Mouse (Mus musculus) kidney, postnatal 0 days (tissue): ENCODE data around the gene Pdk3. TPM values are rescaled to one million over a fixed set of nuclear protein-coding genes. Genes with fewer than 3 reads are reported as not detected.

Experiments
- ATAC-seq: fragments of 200-750 bp; cut with Nextera tagmentation; replicated peaks from 2 replicates; pipeline ENCODE4 v1.8.0; 2017; ENCODE audit warnings: low read depth, moderate number of reproducible peaks, moderate TSS enrichment, moderate library complexity; ENCODE audit not compliant: low FRiP score
- DNase-seq: peaks from one replicate; pipeline ENCODE4 v3.0.0-alpha.2; 2016; ENCODE audit warnings: low spot score
- H3K27ac ChIP-seq: fragments of 300-500 bp; sonication (generic); 2 replicates; pipeline ENCODE4 v1.5.1; 2014; ENCODE audit warnings: mild to moderate bottlenecking
- H3K27me3 ChIP-seq: fragments of 300-500 bp; sonication (generic); 2 replicates; pipeline ENCODE4 v1.6.1; 2014; ENCODE audit warnings: low read length, mixed read lengths; ENCODE audit not compliant: insufficient read depth
- H3K36me3 ChIP-seq: fragments of 300-500 bp; sonication (generic); 2 replicates; pipeline ENCODE4 v1.6.1; 2014; ENCODE audit warnings: low read length, mixed read lengths; ENCODE audit not compliant: insufficient read depth
- H3K4me1 ChIP-seq: fragments of 300-500 bp; sonication (generic); replicated peaks from 2 replicates; pipeline ENCODE4 v1.6.1; 2014; ENCODE audit warnings: antibody characterized with exemption, low read length, mixed read lengths; ENCODE audit not compliant: insufficient read depth
- H3K4me2 ChIP-seq: fragments of 300-500 bp; sonication (generic); 2 replicates; pipeline ENCODE4 v1.6.1; 2014; ENCODE audit warnings: mild to moderate bottlenecking, low read length, moderate library complexity, mixed read lengths
- H3K4me3 ChIP-seq: fragments of 300-500 bp; sonication (generic); replicated peaks from 2 replicates; pipeline ENCODE4 v1.5.1; 2014; ENCODE audit warnings: low read depth, low read length
- H3K9ac ChIP-seq: fragments of 300-500 bp; sonication (generic); 2 replicates; pipeline ENCODE4 v1.6.1; 2014; ENCODE audit warnings: low read depth, low read length
- H3K9me3 ChIP-seq: fragments of 300-500 bp; sonication (generic); replicated peaks from 2 replicates; pipeline ENCODE4 v1.6.1; 2016; ENCODE audit warnings: low read length, inconsistent platforms, mixed read lengths
- CTCF ChIP-seq: IDR thresholded peaks from 2 replicates; pipeline ENCODE4 v1.5.1; 2016; ENCODE audit warnings: antibody characterized with exemption, low read depth, mild to moderate bottlenecking, moderate library complexity
- WGBS: fragments of 180-500 bp; shearing (Covaris S2); extraction: QIAGEN DNeasy Blood & Tissue Kit; methylation state at CpG from one replicate; pipeline ENCODE4 v1.1.7; 2014; 5-methylcytosine and 5-hydroxymethylcytosine counted together
- polyA plus RNA-seq: library from polyadenylated mRNA; unstranded; fragments of >200 nt; fragmentation: Nextera tagmentation; extraction: Ambion mirVana; gene quantifications from 2 replicates; pipeline ENCODE4 v1.2.1, GENCODE M21; 2015

Gene Pdk3
- polyA plus RNA-seq, 1 experiment from 2014 or later: 48.9 TPM

DNA sequence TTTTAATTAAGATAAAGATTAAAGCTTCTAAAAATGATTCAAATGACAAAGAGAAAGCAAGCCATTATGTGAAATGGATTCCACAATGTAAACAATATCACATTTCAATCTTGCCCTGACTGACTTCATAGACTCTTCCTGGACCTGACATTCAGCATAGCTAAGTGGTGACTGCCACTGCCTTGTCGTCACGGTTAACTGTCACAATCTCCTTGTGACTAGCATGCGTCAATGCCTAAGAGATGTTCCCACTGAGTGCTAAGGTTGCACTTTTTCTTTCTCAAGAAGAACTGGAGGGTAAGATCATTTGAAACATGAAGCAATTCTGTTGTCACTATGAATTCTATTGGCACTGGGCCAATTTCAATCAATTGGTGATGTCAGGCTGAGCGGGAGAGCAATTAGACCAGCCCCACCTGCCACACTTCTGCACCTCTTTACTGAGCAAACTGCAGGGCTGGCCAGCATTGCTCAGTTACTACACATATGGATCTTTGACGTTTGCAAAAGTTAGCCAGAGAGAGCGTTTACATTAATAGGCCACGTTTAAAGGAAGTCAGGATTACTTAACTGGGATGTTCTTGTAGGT, 75.0 kb downstream of the Pdk3 start:
- no peak overlapping the region for H3K4me2 ChIP-seq
- ATAC-seq: no peak
- peak; percentile 1 for DNase-seq

DNA sequence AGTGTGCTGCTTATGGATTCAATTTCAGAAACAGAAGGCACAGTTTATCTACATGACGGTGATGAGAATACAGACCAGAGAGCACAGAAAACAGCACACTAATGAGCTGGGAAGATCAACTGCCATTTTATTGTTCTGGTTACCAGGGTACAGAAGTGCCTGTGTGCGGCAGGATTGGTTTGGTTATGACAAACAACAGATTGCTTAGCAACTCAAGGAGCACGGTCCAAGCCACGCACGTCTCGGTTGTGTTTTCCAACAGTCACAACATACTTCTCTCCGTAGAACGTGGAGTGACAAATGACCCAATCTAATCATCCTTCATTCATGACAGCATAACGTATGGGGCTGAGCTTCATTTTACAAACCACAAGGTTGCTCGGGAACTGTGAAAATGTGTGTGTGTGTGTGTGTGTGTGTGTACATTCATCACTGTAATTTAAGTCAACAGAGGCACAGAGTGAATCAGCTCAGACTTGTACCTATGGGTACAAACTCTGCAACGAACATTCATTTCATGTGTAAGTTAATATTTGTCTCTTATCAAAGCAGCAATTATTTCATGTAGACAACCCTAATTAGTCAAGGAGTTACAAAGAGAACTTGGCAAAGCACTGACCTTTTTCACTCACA, 76.7 kb downstream of the Pdk3 start:
- no peak for DNase-seq
- no peaks in the 10 kb centered on the region for H3K36me3 ChIP-seq
- no peak overlapping the region for H3K4me2 ChIP-seq
- no peak overlapping the region for H3K4me3 ChIP-seq
- ATAC-seq: no peak
- no peaks in the 10 kb centered on the region for H3K27me3 ChIP-seq
- H3K27ac ChIP-seq: no peak overlapping the region
- no peak for TF ChIP-seq CTCF
- H3K4me1 ChIP-seq: no peaks in the 10 kb centered on the region
- H3K9me3 ChIP-seq: no peaks in the 10 kb centered on the region
- H3K9ac ChIP-seq: no peak overlapping the region
- WGBS: 69% methylated on average over 11 of the region's 11 CpGs

More for the DNA sequence above, 75.0 kb downstream of the Pdk3 start:
- H3K9me3 ChIP-seq: no peaks in the 10 kb centered on the region
- WGBS: 64% methylated on average over 7 of the region's 7 CpGs
- no peaks in the 10 kb centered on the region for H3K4me1 ChIP-seq
- H3K27me3 ChIP-seq: no peaks in the 10 kb centered on the region
- H3K4me3 ChIP-seq: no peak overlapping the region
- H3K27ac ChIP-seq: no peak overlapping the region
- no peak overlapping the region for H3K9ac ChIP-seq
- TF ChIP-seq CTCF: no peak
- no peaks in the 10 kb centered on the region; the same call in 1 of the 2 replicates for H3K36me3 ChIP-seq

DNA sequence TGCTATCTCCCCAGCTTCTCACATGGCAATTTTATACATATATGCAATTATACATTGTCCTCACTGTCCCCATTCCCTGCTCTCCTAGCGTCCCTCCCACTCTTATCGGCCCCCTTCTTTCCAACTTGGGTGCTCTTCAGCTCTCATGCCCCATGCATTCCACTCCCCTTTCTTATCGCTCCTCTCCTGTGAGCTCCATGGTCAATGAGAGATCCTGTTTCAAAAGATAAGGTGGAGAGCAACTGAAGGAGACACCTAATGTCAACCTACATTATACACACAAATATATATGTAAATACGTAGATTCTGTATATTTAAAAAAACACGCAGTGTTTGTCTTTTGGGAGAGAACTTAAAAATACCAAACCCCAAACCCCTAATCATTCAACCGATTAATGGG, 81.4 kb downstream of the Pdk3 start:
- no peaks in the 10 kb centered on the region for H3K27me3 ChIP-seq
- no peak for ATAC-seq
- 94% methylated on average over 6 of the region's 6 CpGs for WGBS

DNA sequence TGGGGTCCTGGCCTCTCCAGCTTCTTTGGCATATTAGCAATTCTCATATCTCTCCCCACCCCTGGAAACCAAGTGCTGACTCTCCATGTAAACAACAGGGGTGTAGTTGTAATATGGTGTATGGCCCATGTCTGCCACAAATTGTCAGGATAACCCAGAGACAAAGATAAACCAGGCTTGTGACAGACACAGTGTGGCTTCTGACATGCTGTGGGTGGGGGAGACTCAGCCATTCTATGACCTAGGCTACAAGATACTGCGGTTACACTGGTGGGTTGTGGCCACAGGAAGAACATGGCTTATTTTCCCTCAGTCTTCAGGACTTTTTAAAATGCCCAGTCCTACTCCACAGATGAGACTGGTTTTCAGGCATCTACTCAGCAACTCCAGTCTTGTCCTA, 82.8 kb downstream of the Pdk3 start:
- no peak for ATAC-seq
- DNase-seq: no peak
- no peak overlapping the region for H3K27ac ChIP-seq

More for the DNA sequence above, 81.4 kb downstream of the Pdk3 start:
- Histone ChIP-seq H3K36me3 (no peaks in the 10 kb centered on the region), H3K9ac (no peak overlapping the region), H3K4me3 (no peak overlapping the region), H3K4me1 (no peaks in the 10 kb centered on the region), H3K27ac (no peak overlapping the region), H3K4me2 (no peak overlapping the region), H3K9me3 (no peaks in the 10 kb centered on the region)
- DNase-seq: no peak
- no peak for TF ChIP-seq CTCF

DNA sequence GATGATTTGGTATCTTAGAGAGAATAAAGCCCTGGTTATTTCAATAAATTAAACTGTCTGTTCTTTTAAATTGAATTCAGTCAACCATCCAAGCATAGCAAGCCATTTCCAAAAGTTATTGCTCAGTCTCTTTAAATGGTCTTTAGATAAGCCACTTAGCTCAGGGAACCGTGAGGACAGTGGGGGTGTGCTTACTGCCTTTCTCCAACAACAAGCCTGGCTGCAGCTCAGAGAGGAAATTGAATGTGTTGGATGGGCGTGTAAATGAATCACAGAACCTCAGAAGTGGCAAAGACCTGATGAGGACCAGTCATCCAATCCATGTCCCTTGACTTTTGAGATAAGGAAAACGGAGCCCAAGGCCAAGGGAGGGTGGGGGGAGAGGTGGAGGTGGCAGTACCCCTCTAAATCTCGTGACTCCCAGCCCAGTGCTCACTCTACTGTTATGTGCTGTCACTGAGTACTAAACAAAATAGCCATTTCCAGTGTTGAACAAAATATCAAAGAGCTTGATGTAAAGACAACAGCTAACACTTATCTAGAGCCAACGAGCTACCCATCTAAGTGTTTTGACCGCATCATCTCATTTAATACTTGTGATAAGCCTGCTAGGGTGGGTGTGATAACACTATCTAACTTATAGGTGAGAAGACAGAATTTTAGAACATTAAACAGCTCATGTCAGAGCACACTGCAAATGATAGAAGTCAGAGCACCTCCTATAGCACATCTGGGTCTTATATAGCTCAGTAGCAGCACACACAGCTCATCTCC, 98.8 kb downstream of the Pdk3 start:
- 52% methylated on average over 6 of the region's 6 CpGs for WGBS
- DNase-seq (no peak), ATAC-seq (no peak)
- no peak for TF ChIP-seq CTCF
- Histone ChIP-seq H3K36me3 (no peaks in the 10 kb centered on the region), H3K4me2 (no peak overlapping the region), H3K9ac (no peak overlapping the region), H3K9me3 (no peaks in the 10 kb centered on the region), H3K4me3 (no peak overlapping the region), H3K4me1 (no peaks in the 10 kb centered on the region), H3K27me3 (no peaks in the 10 kb centered on the region), H3K27ac (no peak overlapping the region)

More for the DNA sequence above, 82.8 kb downstream of the Pdk3 start:
- H3K9me3 ChIP-seq: no peaks in the 10 kb centered on the region
- no peaks in the 10 kb centered on the region for H3K4me1 ChIP-seq
- H3K36me3 ChIP-seq: no peaks in the 10 kb centered on the region
- no peak overlapping the region for H3K9ac ChIP-seq
- no peaks in the 10 kb centered on the region for H3K27me3 ChIP-seq
- no peak for TF ChIP-seq CTCF
- no peak overlapping the region for H3K4me3 ChIP-seq
- WGBS: 84% methylated on average over 1 of the region's 1 CpGs
- no peak overlapping the region for H3K4me2 ChIP-seq

DNA sequence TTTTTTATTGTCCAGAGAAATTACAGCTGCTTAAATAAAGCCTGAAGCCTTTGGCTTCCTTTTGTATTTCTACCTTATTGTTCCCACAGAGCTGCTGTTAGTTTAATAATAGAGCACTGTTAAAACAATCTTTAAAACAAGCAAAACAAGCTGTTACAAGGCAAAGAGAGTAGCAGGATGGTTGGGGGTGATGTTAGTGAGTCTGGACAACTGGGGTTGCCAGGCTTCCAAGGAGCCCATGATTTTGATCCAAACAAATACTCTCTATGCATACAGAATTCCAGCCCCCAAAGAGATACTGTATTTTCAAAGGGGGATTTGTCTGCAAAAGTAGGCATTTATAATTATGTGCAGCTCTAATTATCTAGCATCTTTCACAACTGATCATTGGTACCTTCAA, 99.6 kb downstream of the Pdk3 start:
- no peak for ATAC-seq
- no peaks in the 10 kb centered on the region for H3K4me1 ChIP-seq

More for the DNA sequence above, 99.6 kb downstream of the Pdk3 start:
- Histone ChIP-seq H3K9me3 (no peaks in the 10 kb centered on the region), H3K9ac (no peak overlapping the region), H3K27me3 (no peaks in the 10 kb centered on the region), H3K27ac (no peak overlapping the region), H3K4me2 (no peak overlapping the region), H3K36me3 (no peaks in the 10 kb centered on the region), H3K4me3 (no peak overlapping the region)
- TF ChIP-seq CTCF: no peak
- no peak for DNase-seq
